Mouse (Mus musculus) MEL (cell line): ENCODE data around the gene Gm20388.

Source experiments
- CTCF ChIP-seq, 3 experiments: IDR thresholded peaks in 2 of 3; conservative IDR thresholded peaks in 1 of 3; 2 replicates each; pipeline ENCODE4 v1.5.1; 2011 to 2012; ENCODE audit warnings: low read length in 3 of 3, low read depth in 2 of 3, mild to moderate bottlenecking in 2 of 3, improper control_type of control experiment in 1 of 3, inconsistent platforms in 1 of 3, mixed read lengths in 1 of 3, moderate library complexity in 1 of 3; ENCODE audit not compliant: control insufficient read depth in 1 of 3, insufficient read depth in 1 of 3, poor library complexity in 1 of 3, severe bottlenecking in 1 of 3
- GATA1 ChIP-seq: IDR thresholded peaks from 2 replicates; pipeline ENCODE4 v1.6.1; 2011; ENCODE audit warnings: low read depth, low read length, improper control_type of control experiment
- MAZ ChIP-seq: IDR thresholded peaks from 2 replicates; pipeline ENCODE4 v1.6.1; 2012; ENCODE audit warnings: low read depth, mild to moderate bottlenecking, inconsistent platforms, low read length, improper control_type of control experiment
- MEF2A ChIP-seq: IDR thresholded peaks from 2 replicates; pipeline ENCODE4 v1.6.1; 2014; ENCODE audit warnings: low read depth, mild to moderate bottlenecking, inconsistent platforms, low read length, improper control_type of control experiment; ENCODE audit not compliant: poor library complexity, insufficient replicate concordance, severe bottlenecking; ENCODE audit errors: extremely low read depth
- MYC ChIP-seq: IDR thresholded peaks from 2 replicates; pipeline ENCODE4 v1.6.1; 2011; ENCODE audit warnings: low read depth, mild to moderate bottlenecking, low read length, improper control_type of control experiment, moderate library complexity
- NELFE ChIP-seq: IDR thresholded peaks from 2 replicates; pipeline ENCODE4 v1.6.1; 2011; ENCODE audit warnings: low read depth, low read length, improper control_type of control experiment
- POLR2A ChIP-seq, 2 experiments: IDR thresholded peaks; 2 replicates each; pipeline ENCODE4 v1.6.1; 2011 to 2012; ENCODE audit warnings: low read length in 2 of 2, mild to moderate bottlenecking in 2 of 2, control low read depth in 1 of 2, improper control_type of control experiment in 1 of 2, low read depth in 1 of 2, moderate library complexity in 1 of 2; ENCODE audit not compliant: control insufficient read depth in 1 of 2, insufficient read depth in 1 of 2, poor library complexity in 1 of 2
- POLR2AphosphoS2 ChIP-seq: IDR thresholded peaks from 2 replicates; pipeline ENCODE4 v1.6.1; 2011; ENCODE audit warnings: low read length, improper control_type of control experiment
- POLR2AphosphoS5 ChIP-seq: IDR thresholded peaks from 2 replicates; pipeline ENCODE4 v1.6.1; 2012; ENCODE audit warnings: low read depth, borderline replicate concordance, mild to moderate bottlenecking, inconsistent platforms, low read length, moderate library complexity, mixed read lengths
- SMC3 ChIP-seq: IDR thresholded peaks from 2 replicates; pipeline ENCODE4 v1.6.1; 2011; ENCODE audit warnings: low read depth, low read length, improper control_type of control experiment
- TAL1 ChIP-seq: IDR thresholded peaks from 2 replicates; pipeline ENCODE4 v1.6.1; 2012; ENCODE audit warnings: mild to moderate bottlenecking, inconsistent platforms, low read length, moderate library complexity, mixed read lengths
- ZKSCAN1 ChIP-seq: IDR thresholded peaks from 2 replicates; pipeline ENCODE4 v1.6.1; 2012; ENCODE audit warnings: low read depth, mild to moderate bottlenecking, inconsistent platforms, low read length, improper control_type of control experiment, moderate library complexity

- TF ChIP-seq POLR2A (IDR thresholded peaks at IDR 0.05; ENCODE audit: control insufficient read depth in 1 of 2, insufficient read depth in 1 of 2, low read depth in 1 of 2, low read length in 2 of 2, poor library complexity in 1 of 2) (no peak), MEF2A (no peak), TAL1 (no peak), MAZ (no peak), MYC (no peak), ZKSCAN1 (no peak), POLR2AphosphoS2 (no peak), POLR2AphosphoS5 (no peak), GATA1 (no peak), NELFE (no peak), CTCF (IDR thresholded peaks at IDR 0.05 in 2 of 3, conservative IDR thresholded peaks at IDR 0.05 in 1 of 3; ENCODE audit: control insufficient read depth in 1 of 3, insufficient read depth in 1 of 3, low read depth in 2 of 3, low read length in 3 of 3, poor library complexity in 1 of 3, severe bottlenecking in 1 of 3) (no peak), SMC3 (no peak)
Observed at GRCm38 (mm10) chr8:122511552-122511951, 2600.9 kb downstream of the Gm20388 start.
